Mouse (Mus musculus) cortical plate, adult 2 months (tissue): ENCODE measurements around the gene Pdrg1.

ENCODE experiments used
- CTCF ChIP-seq: fragments of 200-500 bp; IDR thresholded peaks from 2 replicates; pipeline ENCODE4 v1.5.1; 2011; ENCODE audit warnings: mild to moderate bottlenecking, control low read depth, low read length; ENCODE audit not compliant: insufficient read depth; ENCODE audit errors: extremely low read depth
- POLR2A ChIP-seq: fragments of 200-500 bp; IDR thresholded peaks from 2 replicates; pipeline ENCODE4 v1.6.1; 2011; ENCODE audit warnings: mild to moderate bottlenecking, low read length, control low read depth; ENCODE audit not compliant: insufficient read depth; ENCODE audit errors: extremely low read depth

DNA sequence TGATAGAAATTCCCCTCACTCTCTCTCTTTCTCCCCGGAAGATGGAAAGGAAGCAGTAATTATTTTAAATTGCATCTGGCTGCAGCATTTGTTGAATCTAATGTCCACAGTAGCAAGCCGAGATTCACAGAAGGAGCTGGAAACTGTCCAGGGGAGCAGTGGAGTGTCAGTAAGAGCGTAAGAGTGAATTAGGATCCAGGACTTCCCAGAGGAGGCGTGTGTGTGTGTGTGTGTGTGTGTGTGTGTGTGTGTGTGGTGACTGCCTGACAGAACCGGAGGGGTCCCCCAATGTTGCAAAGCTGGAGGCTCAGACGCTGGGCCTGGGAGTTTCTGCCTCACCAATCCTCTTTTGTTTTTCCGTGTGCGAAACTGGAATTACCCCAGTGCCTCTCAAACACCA is 577 bp upstream of the Pdrg1 start:
- TF ChIP-seq CTCF (no peak), POLR2A (no peak)
